Mouse (Mus musculus) monocyte, adult 5-6 weeks (primary cell): Measurements from ENCODE around the gene Mrpl53. TPM values are rescaled to one million over a fixed set of nuclear protein-coding genes. Genes with fewer than 3 reads are reported as not detected.

Experiments used
- ATAC-seq: fragments of 153-309, 156-312 bp; replicated peaks from 2 replicates; pipeline ENCODE4 v1.8.0; 2017; ENCODE audit warnings: mild to moderate bottlenecking; ENCODE audit not compliant: low TSS enrichment, insufficient number of reproducible peaks, severe bottlenecking, poor library complexity, low FRiP score
- total RNA-seq: library from RNA; stranded (forward); fragments of 200-1000, 200-491, 200-594 nt; gene quantifications from 3 replicates; pipeline ENCODE4 v1.2.3, GENCODE M21; 2017

The Mrpl53 gene
- total RNA-seq, 1 experiment from 2014 or later, result 4.4 TPM

DNA sequence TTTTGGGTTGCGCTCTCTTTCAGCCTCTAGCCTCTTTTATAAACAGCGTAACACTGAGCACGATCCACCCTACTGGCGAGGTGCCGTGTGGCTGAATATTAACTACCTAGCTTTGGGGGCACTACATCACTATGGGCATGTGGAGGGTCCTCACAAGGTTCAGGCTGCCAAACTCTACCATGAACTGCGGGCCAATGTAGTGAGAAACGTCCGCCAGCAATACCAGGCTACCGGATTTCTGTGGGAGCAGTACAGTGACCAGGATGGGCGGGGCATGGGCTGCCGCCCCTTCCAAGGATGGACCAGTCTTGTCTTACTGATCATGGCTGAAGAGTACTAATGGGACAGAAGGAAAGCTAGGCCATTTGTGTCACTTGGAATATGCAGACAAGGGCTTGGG, 9.5 kb downstream of the Mrpl53 start:
- ATAC-seq, result no peak

DNA sequence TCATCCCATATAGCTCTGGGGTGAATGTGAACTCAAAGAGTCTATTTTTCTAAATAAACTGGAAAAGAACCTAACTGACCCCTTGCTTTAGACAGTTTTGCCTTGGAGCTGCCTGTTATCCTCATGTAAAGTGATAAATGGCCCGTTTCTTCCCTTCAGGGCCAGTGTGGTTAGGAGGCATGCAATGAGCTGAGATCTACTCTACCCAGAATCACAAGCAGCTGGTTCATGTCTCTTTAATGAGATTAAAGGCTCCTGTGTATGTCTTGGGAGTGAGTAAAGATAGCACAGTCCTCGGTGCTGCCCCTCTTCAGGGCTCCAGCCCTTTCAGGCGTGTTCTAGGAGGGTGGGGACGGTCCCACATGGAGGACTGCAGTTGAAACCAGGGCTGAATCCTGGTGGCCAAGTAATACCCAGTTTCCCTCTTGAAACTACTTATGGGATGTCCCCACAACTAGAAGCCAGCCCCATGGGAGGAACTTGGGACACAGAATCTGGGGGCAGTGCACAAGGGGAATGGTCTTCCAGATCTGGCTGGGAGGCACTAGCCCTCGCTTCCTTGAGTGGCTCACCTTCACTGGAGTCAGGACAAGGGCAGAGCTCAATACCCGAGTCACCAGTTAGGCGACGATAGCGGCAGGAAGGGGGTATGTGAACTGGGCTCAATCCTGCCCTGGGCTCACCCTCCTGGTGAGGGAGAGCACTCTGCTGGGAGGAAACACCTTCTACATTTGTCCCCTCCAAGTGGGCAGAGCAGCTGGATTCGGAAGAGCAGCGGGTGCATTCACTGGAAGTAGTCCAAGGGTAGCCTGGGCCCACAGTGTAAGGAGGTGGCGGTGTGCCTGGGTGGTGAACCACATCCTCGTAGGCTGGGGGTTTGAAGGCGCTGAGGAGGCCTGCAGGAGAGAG, 10.2 kb downstream of the Mrpl53 start:
- ATAC-seq, result no peak

DNA sequence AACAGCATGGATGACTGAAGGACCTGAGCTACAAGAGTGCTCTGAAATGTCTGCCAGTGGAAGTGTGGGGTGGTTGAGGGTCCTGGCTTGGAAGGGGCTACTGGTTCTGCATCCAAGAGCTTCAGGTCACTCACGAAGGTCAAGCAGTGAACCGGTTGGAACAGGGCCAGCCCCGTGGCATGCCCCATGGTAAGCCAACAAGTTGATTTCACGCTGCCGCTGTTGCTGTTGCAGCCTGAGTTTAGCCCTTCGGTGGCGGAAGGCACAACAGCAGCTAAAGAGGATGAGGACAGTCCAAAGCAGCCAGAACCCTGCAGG, 10.9 kb downstream of the Mrpl53 start:
- ATAC-seq, result no peak

DNA sequence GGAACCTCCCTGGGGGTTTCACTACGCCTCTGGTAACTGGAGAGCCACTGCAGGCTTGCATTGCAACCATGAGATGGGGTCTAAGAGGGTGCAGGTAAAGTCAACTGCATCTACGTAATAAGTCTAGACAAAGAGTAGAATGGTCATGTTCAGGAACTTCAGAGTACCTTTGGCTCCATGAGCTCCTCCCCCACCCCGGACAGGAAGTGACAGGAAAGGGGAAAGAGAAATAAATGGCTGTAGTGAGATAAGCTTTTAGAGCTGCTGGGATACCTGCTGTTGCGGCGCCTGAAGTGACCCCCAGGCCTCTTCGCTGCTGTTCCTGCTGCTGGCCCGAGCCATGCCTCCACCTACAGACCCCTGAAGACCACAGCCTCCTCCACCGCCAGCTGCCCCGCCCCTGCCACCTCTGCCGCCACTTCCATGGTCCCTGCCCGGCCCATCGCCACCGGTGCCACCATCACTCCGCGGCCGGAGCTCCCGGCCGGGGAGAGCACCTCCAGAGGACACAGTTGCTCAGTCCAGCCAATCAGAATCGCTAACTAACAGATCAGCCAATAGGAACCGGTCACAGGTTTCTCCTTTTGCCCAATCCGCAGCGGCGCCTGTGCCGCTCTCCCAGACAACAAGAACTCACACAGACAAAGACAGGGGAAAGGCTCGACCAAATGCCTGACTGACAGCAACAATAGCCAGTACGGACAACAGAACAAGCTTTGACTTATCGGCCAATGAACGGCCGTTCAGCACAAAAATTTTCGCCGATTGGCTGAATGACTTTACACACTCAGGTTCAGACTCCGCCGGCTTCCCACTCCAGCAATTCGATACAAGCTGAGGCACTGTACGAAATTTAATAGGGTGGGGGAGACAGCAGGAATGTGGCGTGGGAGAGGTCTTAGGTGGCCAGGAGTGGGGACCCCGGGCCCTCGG, 12.4 kb downstream of the Mrpl53 start, which contains the start of gene Wbp1:
Gene Wbp1, minus strand, starts transcription at position 630 of the 933 bp plus-strand sequence.
- ATAC-seq, result peak; percentile 94

DNA sequence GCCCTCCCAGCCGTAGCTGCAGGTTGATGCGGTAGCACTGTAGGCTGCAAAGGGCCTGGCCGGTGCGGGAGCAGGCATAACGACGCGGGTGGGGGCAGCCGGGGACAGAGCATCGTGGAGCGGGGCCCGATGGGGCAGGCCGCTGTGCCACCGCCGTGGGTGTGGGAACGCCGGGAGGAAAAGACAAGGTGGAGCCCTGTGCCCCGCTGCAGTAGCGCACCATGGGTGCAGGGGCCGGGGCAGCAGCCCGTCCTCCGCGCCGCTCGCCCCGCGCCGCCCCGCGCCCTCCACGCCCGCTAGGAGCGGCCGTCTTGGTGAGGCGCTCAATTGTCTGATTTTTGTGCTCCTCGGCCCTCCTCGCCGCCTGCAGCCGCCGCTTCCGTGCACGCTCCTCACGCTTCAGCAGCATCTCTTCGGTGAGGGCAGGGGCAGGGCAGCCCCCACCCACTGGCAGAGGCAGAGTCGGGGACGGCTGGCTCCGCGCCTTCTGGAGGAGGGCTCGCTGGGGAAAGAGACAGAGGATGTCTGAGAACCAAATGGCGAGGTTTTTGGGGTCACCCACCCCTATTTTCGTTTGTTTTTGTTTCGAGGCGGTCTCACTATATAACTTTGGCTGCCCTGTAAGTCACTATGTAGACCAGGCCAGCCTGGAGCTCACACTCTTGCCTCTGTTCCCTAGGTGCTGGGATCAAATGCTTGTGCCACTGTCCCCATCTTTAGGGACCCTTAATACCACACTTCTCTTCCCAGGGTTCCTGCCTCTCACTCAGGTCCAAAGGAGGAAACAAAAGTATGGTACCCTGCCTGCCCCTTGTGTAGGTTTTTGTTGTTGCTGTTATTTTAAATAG, 13.2 kb downstream of the Mrpl53 start:
- ATAC-seq, result no peak

DNA sequence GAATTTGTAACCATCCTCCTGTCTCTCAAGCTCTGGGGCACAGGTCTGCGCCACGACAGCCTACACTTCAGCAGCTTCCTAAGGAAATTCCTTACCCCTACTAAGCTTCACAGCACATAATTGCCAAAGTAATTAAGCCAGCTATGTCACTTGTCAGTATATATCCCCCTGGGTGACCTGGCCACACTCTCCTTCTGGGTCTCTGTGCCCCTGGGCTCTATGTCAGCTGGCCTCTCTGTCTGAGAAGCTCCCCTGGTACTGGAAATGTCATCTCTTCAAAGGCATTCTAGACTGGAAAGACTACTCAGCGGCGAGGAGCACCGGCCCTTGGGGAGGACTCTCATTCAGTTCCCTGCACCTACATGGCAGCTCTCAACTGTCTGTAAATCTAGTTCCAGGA, 14.1 kb downstream of the Mrpl53 start:
- ATAC-seq, result no peak

DNA sequence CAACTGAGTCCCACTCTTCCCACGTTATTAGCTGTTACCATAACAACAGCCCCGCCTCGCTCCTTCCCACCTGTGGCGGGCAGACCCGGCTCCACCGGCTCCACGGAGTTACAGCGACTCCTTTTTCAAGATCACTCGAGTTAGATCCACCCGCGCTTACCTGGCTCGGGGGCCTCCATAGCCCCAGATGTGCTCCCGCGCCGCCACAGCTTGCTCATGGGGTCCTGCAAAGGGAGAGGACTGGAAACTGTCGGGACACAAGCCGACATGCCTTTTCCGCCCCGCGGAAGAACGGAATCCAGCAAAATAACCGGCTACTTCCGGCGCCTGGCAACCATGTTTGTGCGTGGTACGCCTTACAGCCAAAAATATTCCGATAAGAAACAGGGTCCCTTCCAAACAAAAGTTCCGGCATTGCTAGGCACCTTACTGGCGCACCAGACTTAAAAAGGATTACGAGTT, 16.0 kb downstream of the Mrpl53 start:
- peak; percentile 84 for ATAC-seq

DNA sequence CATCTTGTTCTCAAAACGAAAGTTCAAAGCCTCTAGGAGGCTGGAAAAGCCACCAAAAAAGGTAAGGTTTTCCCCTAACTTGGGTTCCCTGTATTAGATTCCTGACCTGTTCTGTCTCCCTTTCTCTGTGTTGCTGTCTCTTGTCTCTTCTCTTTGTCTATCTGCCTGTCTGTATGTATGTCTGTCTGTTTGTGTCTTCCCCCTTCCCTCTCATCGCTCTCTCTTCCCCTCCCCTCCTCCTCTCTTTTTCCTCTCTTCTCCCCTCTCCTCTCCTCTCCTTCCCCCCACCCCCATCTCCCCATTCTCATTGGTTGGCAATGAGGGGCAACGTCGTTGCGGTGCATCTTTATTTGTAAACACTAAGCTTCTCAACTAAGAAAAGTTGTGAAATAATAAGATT, 16.5 kb downstream of the Mrpl53 start, which contains the start of gene Ino80b:
Gene Ino80b, minus strand, starts transcription at position 101 of the 400 bp plus-strand sequence.
- no peak for ATAC-seq

DNA sequence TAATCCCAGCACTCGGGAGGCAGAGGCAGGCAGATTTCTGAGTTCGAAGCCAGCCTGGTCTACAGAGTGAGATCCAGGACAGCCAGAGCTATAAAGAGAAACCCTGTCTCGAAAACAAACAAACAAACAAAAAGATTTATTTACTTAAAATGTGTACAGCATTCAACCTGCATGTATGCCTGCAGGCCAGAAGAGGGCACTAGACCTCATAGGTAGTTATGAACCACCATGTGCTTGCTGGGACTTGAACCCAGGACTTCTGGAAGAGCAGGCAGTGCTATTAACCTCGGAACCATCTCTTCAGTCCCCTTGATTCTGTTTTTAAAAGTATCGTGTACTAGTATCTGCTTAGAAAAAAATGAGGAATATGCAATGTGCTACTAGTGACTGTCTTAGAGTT, 18.6 kb downstream of the Mrpl53 start:
- no peak for ATAC-seq

DNA sequence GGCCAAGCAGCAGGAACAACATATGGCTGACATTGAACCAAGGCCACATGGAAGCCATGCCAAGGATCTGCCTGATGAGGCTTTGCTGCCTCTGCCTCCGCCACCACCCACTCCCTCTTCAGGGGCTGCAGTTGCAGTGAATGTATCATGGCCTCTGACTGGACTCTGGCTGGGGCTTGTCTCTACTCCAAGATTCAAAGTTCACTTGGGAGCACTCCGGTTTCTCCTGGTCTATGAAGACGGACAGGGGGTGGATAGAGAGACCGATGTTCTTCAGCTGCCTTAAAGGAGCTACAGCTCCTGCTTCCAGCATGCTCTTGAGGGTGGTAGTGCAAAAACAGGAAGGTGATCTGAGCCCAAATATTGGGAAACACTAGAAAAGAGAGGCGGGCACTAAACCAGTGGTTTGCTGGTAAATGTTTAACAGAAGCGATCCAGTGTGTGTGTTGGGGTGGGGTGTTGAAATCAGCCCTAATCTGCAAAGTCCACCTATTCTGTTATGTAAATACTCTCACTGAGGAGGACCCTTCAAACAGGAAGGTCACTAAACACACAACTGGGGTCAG, 22.7 kb downstream of the Mrpl53 start:
- ATAC-seq, result peak; percentile 81

DNA sequence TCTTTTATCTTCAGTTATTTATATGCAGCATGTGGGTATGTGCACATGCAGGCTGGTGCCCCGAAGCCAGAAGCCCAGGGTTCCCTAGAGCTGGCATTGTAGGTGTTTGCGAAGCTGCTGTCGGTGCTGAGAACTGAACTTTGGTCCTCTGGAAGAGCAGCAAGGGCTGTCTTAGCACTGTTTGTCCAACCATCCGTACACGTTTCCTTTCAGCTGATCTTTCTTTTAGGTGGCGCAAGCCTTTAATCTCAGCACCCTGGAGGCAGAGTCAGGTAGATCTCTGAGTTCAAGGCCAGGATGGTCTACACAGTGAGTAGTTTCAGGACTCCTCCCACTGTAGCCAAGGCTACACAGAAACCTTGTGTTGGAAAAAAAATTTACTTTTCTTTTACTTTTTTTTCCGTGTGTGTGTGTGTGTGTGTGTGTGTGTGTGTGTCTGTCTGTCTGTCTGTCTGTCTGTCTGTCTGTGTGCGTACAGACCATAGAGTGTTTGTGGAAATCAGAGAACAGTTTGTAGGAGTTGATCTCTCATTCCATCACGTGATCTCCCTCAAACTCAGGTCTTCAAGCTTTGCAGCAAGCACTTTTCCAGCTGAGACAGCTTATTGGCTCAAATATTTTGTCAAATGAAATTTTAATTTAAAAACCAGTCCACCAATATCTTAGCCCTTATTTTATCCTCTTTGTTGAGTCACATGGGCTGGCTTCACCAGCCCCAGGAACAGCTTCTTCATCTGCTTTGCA, 23.5 kb downstream of the Mrpl53 start:
- no peak for ATAC-seq

DNA sequence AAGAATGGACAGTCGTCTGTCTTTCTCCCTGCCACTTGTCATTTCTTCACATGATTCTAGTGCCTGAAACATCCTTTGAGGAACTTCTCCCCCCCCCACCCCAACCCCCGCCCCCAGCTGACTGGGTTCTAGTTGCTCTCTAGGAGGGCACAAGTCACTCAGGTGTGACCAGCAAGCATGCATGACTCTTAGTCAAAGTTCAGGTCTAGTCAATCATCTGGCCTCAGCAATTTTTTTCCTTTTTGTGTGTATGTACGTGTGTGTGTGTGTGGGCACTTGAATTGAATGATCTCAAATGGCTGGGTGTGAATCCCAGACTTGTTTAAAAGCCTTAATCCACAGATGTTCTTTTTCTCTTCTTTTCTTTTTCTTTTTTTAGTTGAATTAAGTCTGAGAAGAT, 25.4 kb downstream of the Mrpl53 start:
- ATAC-seq, result no peak

DNA sequence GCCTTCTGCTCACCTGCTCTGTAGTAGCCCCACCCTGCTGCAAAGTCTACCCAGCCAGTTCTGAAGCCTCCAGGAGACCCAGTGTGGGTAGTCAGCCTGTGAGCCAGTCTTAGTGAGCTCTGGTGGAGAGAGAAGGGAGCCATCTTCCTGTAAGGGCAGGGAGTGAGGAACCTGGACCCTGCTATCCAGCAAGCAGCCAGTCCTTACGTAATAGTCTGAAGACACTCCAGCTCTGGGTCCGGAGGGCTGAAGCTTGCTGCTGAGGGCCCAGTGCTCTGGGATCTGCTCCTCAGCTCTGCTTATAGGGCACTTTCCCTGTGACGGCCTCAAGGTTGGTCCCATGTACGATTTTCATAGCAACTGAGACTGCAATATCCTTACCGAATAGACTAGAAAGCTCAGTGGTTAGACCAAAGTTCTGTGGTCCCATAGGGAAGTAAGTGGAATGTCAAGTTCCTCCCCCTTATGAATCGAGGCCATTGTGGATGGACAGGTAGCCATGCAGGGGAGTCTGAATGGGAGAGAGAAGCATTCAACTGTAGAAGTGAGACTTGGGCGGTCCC, 26.2 kb downstream of the Mrpl53 start, which contains the start of gene Rtkn:
Gene Rtkn, plus strand, starts transcription at position 513 of the 563 bp plus-strand sequence.
- ATAC-seq, result no peak

DNA sequence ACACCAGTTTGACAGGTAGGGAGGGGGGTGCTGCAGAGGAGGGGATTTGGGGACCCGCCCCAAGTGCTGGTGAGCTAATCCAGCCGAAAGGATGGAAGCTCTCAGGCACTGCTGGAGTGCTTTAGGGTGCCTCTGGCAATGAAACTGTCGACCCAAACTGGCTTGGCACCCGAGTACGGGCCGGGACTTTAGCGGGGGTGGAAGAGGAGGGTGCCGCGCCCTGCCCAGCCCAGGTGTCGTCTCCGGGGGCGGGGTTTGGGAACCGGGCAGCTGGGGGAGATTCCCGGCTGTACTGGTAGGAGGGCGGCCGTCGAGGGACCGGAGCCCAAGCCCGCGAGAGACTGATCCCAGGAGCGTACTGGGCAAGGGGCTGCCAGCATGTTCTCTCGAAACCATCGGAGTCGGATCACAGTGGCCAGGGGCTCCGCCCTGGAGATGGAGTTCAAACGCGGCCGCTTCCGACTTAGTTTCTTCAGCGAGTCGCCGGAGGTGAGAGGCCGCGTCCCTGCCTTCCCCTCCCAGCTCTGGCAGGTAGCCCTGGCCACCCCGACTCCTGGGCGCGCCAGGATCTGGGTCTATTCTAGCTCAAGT, 26.8 kb downstream of the Mrpl53 start:
- no peak for ATAC-seq

DNA sequence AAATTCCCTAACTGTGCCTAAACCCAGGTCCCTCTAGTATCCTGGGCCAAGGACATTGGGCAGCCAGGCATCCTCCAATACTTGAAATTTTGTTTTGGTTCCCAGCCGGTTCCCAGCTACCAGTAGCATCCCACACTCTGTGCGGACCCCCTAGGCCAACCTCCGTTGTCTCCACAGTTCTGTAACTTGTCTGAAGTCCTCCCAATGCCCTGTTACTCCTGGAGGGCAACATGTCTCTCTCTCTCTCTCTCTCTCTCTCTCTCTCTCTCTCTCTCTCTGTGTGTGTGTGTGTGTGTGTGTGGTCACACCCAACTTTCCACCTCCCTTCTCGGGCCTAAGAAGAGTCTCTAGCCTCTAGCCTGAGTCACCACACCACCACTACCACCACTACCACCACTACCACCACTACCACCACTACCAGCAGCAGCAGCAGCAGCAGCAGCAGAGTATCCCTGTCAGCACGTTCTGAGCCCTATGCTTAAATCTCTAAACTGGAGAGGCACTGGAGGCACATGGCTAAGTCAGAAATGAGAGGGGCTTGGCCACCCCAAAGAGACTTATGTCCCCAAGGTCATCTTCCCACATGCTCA, 27.5 kb downstream of the Mrpl53 start:
- no peak for ATAC-seq

DNA sequence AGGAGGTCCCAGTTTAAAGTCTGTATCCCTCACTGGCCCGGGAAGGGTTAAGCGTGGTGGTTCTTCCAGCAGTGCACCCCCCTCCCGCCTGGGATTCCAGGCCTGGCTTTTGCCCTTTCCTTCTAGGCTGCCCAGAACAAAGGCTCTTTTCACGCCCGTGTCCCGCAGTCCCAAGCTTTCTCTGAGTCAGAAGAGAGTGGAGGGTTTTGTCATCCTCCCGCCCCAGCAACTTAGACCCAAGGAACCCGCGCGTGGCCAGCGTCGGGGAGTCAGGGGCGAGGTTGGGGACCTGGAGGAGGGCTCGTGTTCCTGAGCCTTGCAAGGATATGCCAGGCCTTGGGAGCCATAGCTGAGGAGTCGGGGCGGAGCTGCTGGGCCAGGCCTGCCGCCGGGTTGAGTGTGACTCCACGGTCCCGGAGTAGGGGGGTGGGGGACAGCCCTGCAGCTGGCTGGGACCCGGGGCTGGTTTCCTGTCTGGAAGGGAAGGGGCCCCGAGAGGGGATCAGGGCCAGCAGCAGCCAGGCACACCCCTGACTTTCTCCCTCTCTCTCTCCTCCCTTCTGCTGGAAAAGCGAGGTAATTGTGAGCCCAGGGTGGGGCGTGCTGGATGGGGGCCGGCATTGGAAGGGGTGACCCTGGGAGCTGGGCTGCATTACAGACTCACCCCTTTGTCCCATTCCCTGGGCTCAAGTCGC, 28.2 kb downstream of the Mrpl53 start:
- ATAC-seq, result no peak
